Mouse (Mus musculus) intestine, embryonic 16.5 days (tissue): Measurements from ENCODE around the gene Elmod2. TPM values are rescaled to one million over a fixed set of nuclear protein-coding genes. Genes with fewer than 3 reads are reported as not detected.

ENCODE experiments used
- polyA plus RNA-seq: library from polyadenylated mRNA; unstranded; fragments of >200 nt; fragmentation: Nextera tagmentation; extraction: Ambion mirVana; gene quantifications from 2 replicates; pipeline ENCODE4 v1.2.1, GENCODE M21; 2015

Elmod2 gene
- polyA plus RNA-seq, 1 experiment from 2014 or later = 10.0 TPM

Other genes starting within 250 kb of the Elmod2 start
- gene Tbc1d9, start 167.1 kb downstream of the Elmod2 start, polyA plus RNA-seq = 1.3 and 1.6 TPM in 2 replicates
- gene Gm10645, start 166.3 kb downstream of the Elmod2 start, polyA plus RNA-seq = 0.43 and 1.0 TPM in 2 replicates
- not detected in 2 replicates for gene Ucp1, start 42.1 kb downstream of the Elmod2 start, polyA plus RNA-seq
- gene Mgat4d, start 16.0 kb upstream of the Elmod2 start, polyA plus RNA-seq = not detected in 2 replicates
- gene Clgn, start 57.4 kb upstream of the Elmod2 start, polyA plus RNA-seq = 0.23 and 0.33 TPM in 2 replicates
- gene Scoc, start 125.9 kb upstream of the Elmod2 start, polyA plus RNA-seq = 99.2 and 106 TPM in 2 replicates
- gene Olfr370, start 203.3 kb upstream of the Elmod2 start, polyA plus RNA-seq = not detected in 2 replicates
- 418 and 429 TPM in 2 replicates for gene Ndufb7, start 234.2 kb upstream of the Elmod2 start, polyA plus RNA-seq